Mouse (Mus musculus) neural tube, embryonic 11.5 days (tissue): Measurements from ENCODE around the gene Fbxo30. TPM values are rescaled to one million over a fixed set of nuclear protein-coding genes. Genes with fewer than 3 reads are reported as not detected.
"Not testable (repeated sequence)": the region's sequence is repeated elsewhere in the genome, so short reads cannot be mapped to it uniquely, and the experiment has no call there.

ENCODE experiments used
- ATAC-seq: fragments of 200-750 bp; cut with Nextera tagmentation; 2 replicates; pipeline ENCODE4 v1.8.0; 2017; ENCODE audit warnings: moderate number of reproducible peaks, mild to moderate bottlenecking, moderate TSS enrichment, moderate library complexity; ENCODE audit not compliant: insufficient read depth, low FRiP score, low TSS enrichment
- DNase-seq: peaks from one replicate; pipeline ENCODE4 v3.0.0-alpha.2; 2015; ENCODE audit warnings: low spot score
- H3K27ac ChIP-seq: fragments of 300-500 bp; sonication (generic); 2 replicates; pipeline ENCODE4 v1.5.1; 2014; ENCODE audit warnings: low read depth, mild to moderate bottlenecking, low read length
- H3K27me3 ChIP-seq: fragments of 300-500 bp; sonication (generic); 2 replicates; pipeline ENCODE4 v1.6.1; 2014; ENCODE audit warnings: mild to moderate bottlenecking, low read length, mixed read lengths; ENCODE audit not compliant: control insufficient read depth, insufficient read depth
- H3K36me3 ChIP-seq: fragments of 300-500 bp; sonication (generic); 2 replicates; pipeline ENCODE4 v1.6.1; 2014; ENCODE audit warnings: mild to moderate bottlenecking, low read length, moderate library complexity, mixed read lengths; ENCODE audit not compliant: control insufficient read depth, insufficient read depth
- H3K4me1 ChIP-seq: fragments of 300-500 bp; sonication (generic); 2 replicates; pipeline ENCODE4 v1.6.1; 2014; ENCODE audit warnings: low read length, mixed read lengths; ENCODE audit not compliant: control insufficient read depth, insufficient read depth
- H3K4me2 ChIP-seq: fragments of 300-500 bp; sonication (generic); 2 replicates; pipeline ENCODE4 v1.6.1; 2014; ENCODE audit warnings: low read depth, mild to moderate bottlenecking, moderate library complexity
- H3K4me3 ChIP-seq: fragments of 300-500 bp; sonication (generic); 2 replicates; pipeline ENCODE4 v1.5.1; 2014; ENCODE audit warnings: low read depth, low read length
- H3K9ac ChIP-seq: fragments of 300-500 bp; sonication (generic); 2 replicates; pipeline ENCODE4 v1.6.1; 2014; ENCODE audit warnings: mild to moderate bottlenecking, low read length
- H3K9me3 ChIP-seq: fragments of 300-500 bp; sonication (generic); 2 replicates; pipeline ENCODE4 v1.6.1; 2016; ENCODE audit warnings: low read length; ENCODE audit not compliant: control insufficient read depth
- WGBS: fragments of 180-500 bp; shearing (Covaris S2); extraction: QIAGEN DNeasy Blood & Tissue Kit; methylation state at CpG from one replicate; pipeline ENCODE4 v1.1.7; 2014; 5-methylcytosine and 5-hydroxymethylcytosine counted together
- polyA plus RNA-seq: library from polyadenylated mRNA; unstranded; fragments of >200 nt; fragmentation: Nextera tagmentation; extraction: Ambion mirVana; gene quantifications from 2 replicates; pipeline ENCODE4 v1.2.1, GENCODE M21; 2014

Fbxo30 gene
- 34.6 and 40.6 TPM in 2 replicates for polyA plus RNA-seq

GRCm38 (mm10) chr10:11280578-11281463, at the start of gene Fbxo30:
Fbxo30 (plus strand) TSS chr10:11281330.
- 0% methylated on average over 59 of the region's 93 CpGs for WGBS
- ATAC-seq (peak; percentile 91), DNase-seq (peak; percentile 93)
- peak within 1 kb of the TSS; percentile 93 for H3K4me3 ChIP-seq
- 0 out of 2 replicates have a peak, but pooled peaks cover 3% of the 10 kb centered on the region for H3K4me1 ChIP-seq
- H3K27ac ChIP-seq = peak within 1 kb of the TSS; percentile 97
- no peaks in the 10 kb centered on the region for H3K9me3 ChIP-seq
- peak within 1 kb of the TSS; percentile 83 for H3K4me2 ChIP-seq
- no peaks in the 10 kb centered on the region for H3K27me3 ChIP-seq
- no peaks in the 10 kb centered on the region for H3K36me3 ChIP-seq
- peak within 1 kb of the TSS; percentile 95 for H3K9ac ChIP-seq

- Histone ChIP-seq H3K4me1 (no peaks in the 10 kb centered on the region), H3K27ac (no peak overlapping the region), H3K36me3 (no peaks in the 10 kb centered on the region), H3K9me3 (no peaks in the 10 kb centered on the region), H3K4me2 (no peak overlapping the region), H3K27me3 (no peaks in the 10 kb centered on the region), H3K9ac (no peak overlapping the region), H3K4me3 (no peak overlapping the region)
- ATAC-seq = no peak
- 76% methylated on average over 3 of the region's 3 CpGs for WGBS
- no peak for DNase-seq
Observed at GRCm38 (mm10) chr10:11233208-11233607, 47.9 kb upstream of the Fbxo30 start.

- not testable (repeated sequence) for H3K27ac ChIP-seq, H3K4me3 ChIP-seq, DNase-seq, ATAC-seq, H3K9ac ChIP-seq, H3K4me1 ChIP-seq, H3K36me3 ChIP-seq, H3K4me2 ChIP-seq, H3K27me3 ChIP-seq, H3K9me3 ChIP-seq
- 48% methylated on average over 3 of the region's 3 CpGs for WGBS
Observed at GRCm38 (mm10) chr10:11242988-11243387, 38.1 kb upstream of the Fbxo30 start.

- H3K27ac ChIP-seq = no peak overlapping the region
- 87% methylated on average over 3 of the region's 3 CpGs for WGBS
- no peaks in the 10 kb centered on the region for H3K36me3 ChIP-seq
- DNase-seq (no peak), ATAC-seq (no peak)
- H3K4me1 ChIP-seq = no peaks in the 10 kb centered on the region
- H3K4me2 ChIP-seq = no peak overlapping the region
- no peaks in the 10 kb centered on the region for H3K27me3 ChIP-seq
- no peaks in the 10 kb centered on the region for H3K9me3 ChIP-seq
- no peak overlapping the region for H3K9ac ChIP-seq
- no peak overlapping the region for H3K4me3 ChIP-seq
Observed at GRCm38 (mm10) chr10:11248210-11248609, 32.9 kb upstream of the Fbxo30 start.

- Histone ChIP-seq H3K4me3 (no peak overlapping the region), H3K9ac (no peak overlapping the region), H3K27ac (no peak overlapping the region), H3K36me3 (no peaks in the 10 kb centered on the region), H3K4me1 (no peaks in the 10 kb centered on the region), H3K9me3 (no peaks in the 10 kb centered on the region), H3K4me2 (no peak overlapping the region), H3K27me3 (no peaks in the 10 kb centered on the region)
- DNase-seq (no peak), ATAC-seq (no peak)
- 69% methylated on average over 2 of the region's 2 CpGs for WGBS
Observed at GRCm38 (mm10) chr10:11250247-11250997, 30.7 kb upstream of the Fbxo30 start.

- H3K9ac ChIP-seq, H3K4me3 ChIP-seq, DNase-seq, H3K4me2 ChIP-seq, H3K4me1 ChIP-seq, H3K27ac ChIP-seq, ATAC-seq, H3K27me3 ChIP-seq, H3K36me3 ChIP-seq, H3K9me3 ChIP-seq: not testable (repeated sequence)
- 83% methylated on average over 4 of the region's 4 CpGs for WGBS
Observed at GRCm38 (mm10) chr10:11253581-11253980, 27.5 kb upstream of the Fbxo30 start.

- no peak for ATAC-seq
- H3K4me1 ChIP-seq = no peaks in the 10 kb centered on the region
- no peak overlapping the region for H3K4me2 ChIP-seq
- H3K36me3 ChIP-seq = no peaks in the 10 kb centered on the region
- no peak for DNase-seq
- no peak overlapping the region for H3K4me3 ChIP-seq
- H3K27me3 ChIP-seq = no peaks in the 10 kb centered on the region
- no peak overlapping the region for H3K9ac ChIP-seq
- no peak overlapping the region for H3K27ac ChIP-seq
- H3K9me3 ChIP-seq = no peaks in the 10 kb centered on the region
Observed at GRCm38 (mm10) chr10:11260119-11260518, 21.0 kb upstream of the Fbxo30 start.

GRCm38 (mm10) chr10:11262292-11262691, 18.8 kb upstream of the Fbxo30 start:
- not testable (repeated sequence) for ATAC-seq, H3K9me3 ChIP-seq, H3K36me3 ChIP-seq, H3K4me3 ChIP-seq, H3K27ac ChIP-seq, H3K4me1 ChIP-seq, H3K4me2 ChIP-seq, H3K9ac ChIP-seq, H3K27me3 ChIP-seq, DNase-seq
- WGBS = 78% methylated on average over 2 of the region's 2 CpGs
